Mouse (Mus musculus) C2C12 (cell line): Measurements from ENCODE around the gene Krt82.

Experiments used
- CTCF ChIP-seq: IDR thresholded peaks from one replicate; pipeline ENCODE4 v1.5.1; 2011; ENCODE audit not compliant: control insufficient read depth, insufficient read depth, insufficient read length
- MYOG ChIP-seq: IDR thresholded peaks from one replicate; pipeline ENCODE4 v1.6.1; 2011; ENCODE audit not compliant: control insufficient read depth, insufficient read length; ENCODE audit errors: extremely low read depth
- USF1 ChIP-seq: IDR thresholded peaks from one replicate; pipeline ENCODE4 v1.6.1; 2011; ENCODE audit warnings: low read depth, mild to moderate bottlenecking, control low read depth, moderate library complexity

GRCm38 (mm10) chr15:101497181-101497580 is 53.3 kb downstream of the Krt82 start:
- TF ChIP-seq CTCF = peak; percentile 50
- no peak for TF ChIP-seq MYOG
- TF ChIP-seq USF1 = no peak
